Mouse (Mus musculus): ENCODE results near the gene Smim6. TPM values are rescaled to one million over a fixed set of nuclear protein-coding genes. Genes with fewer than 3 reads are reported as not detected.
A peak's percentile ranks its signal among the peaks of the same experiment; 100 is the strongest.

Smim6 gene
- total and polyA plus RNA-seq, 3 experiments, result 0.29 TPM; not detected in 2

- Histone ChIP-seq H3K4me3 (no peak overlapping the region), H3K4me1 (ENCODE audit: control insufficient read depth, insufficient read depth, low read length) (peaks cover 9% of the 10 kb centered on the region), H3K9ac (ENCODE audit: low read depth, low read length) (no peak overlapping the region), H3K27ac (no peak overlapping the region), H3K36me3 (ENCODE audit: control insufficient read depth, insufficient read depth, low read length) (no peaks in the 10 kb centered on the region), H3K27me3 (ENCODE audit: control insufficient read depth, insufficient read depth, low read length) (no peaks in the 10 kb centered on the region), H3K79me2 (replicated peaks; ENCODE audit: control insufficient read depth, insufficient read depth, low read length) (no peaks in the 10 kb centered on the region)
- intact Hi-C loops (cut with DNase I), result loop anchor here (2.0 kb wide), 1 partner anchor 22 kb away; no protein-coding TSS in a partner anchor
- 82% methylated on average over 7 of the region's 7 CpGs for WGBS
- DNase-seq, result no peak
- no peak for TF ChIP-seq CTCF (IDR thresholded peaks at IDR 0.05)
- no peak for TF ChIP-seq EP300 (IDR thresholded peaks at IDR 0.05; ENCODE audit: insufficient read depth, low read depth, low read length)
- no peak for TF ChIP-seq POLR2A (IDR thresholded peaks at IDR 0.05; ENCODE audit: insufficient read depth, low read depth, low read length)
Observed at GRCm38 (mm10) chr11:115898446-115898845, 13.4 kb upstream of the Smim6 start.

- DNase-seq, result peak; percentile 33 to 39
- Histone ChIP-seq H3K36me3 (ENCODE audit: control insufficient read depth, insufficient read depth, low read length) (no peaks in the 10 kb centered on the region), H3K79me2 (replicated peaks; ENCODE audit: control insufficient read depth, insufficient read depth, low read length) (no peaks in the 10 kb centered on the region), H3K27me3 (ENCODE audit: control insufficient read depth, insufficient read depth, low read length) (no peaks in the 10 kb centered on the region), H3K9ac (ENCODE audit: low read depth, low read length) (no peak overlapping the region), H3K4me3 (no peak overlapping the region), H3K4me1 (ENCODE audit: control insufficient read depth, insufficient read depth, low read length) (peaks cover 12% of the 10 kb centered on the region), H3K27ac (peak overlapping the region; percentile 88; the same call in 1 of the 2 replicates)
- intact Hi-C loops (cut with DNase I), result loop anchor here (2.0 kb wide), 1 partner anchor 22 kb away; no protein-coding TSS in a partner anchor
- 18% methylated on average over 4 of the region's 4 CpGs for WGBS
- TF ChIP-seq CTCF (IDR thresholded peaks at IDR 0.05), result peak; percentile 74
- TF ChIP-seq POLR2A (IDR thresholded peaks at IDR 0.05; ENCODE audit: insufficient read depth, low read depth, low read length), result no peak
Observed at GRCm38 (mm10) chr11:115898886-115899285, 12.9 kb upstream of the Smim6 start.

- H3K4me1 ChIP-seq (ENCODE audit: control insufficient read depth, insufficient read depth, low read length), result peaks cover 15% of the 10 kb centered on the region
- 0 out of 2 replicates have a peak, but pooled peaks have one; percentile 71 for TF ChIP-seq EP300 (IDR thresholded peaks at IDR 0.05; ENCODE audit: insufficient read depth, low read depth, low read length)
- peak; percentile 34 for TF ChIP-seq CTCF (IDR thresholded peaks at IDR 0.05)
- peak; percentile 92 for TF ChIP-seq POLR2A (IDR thresholded peaks at IDR 0.05; ENCODE audit: insufficient read depth, low read depth, low read length)
- no peaks in the 10 kb centered on the region for H3K27me3 ChIP-seq (ENCODE audit: control insufficient read depth, insufficient read depth, low read length)
- DNase-seq, result peak; percentile 62 to 80
- H3K36me3 ChIP-seq (ENCODE audit: control insufficient read depth, insufficient read depth, low read length), result no peaks in the 10 kb centered on the region; the same call in 1 of the 2 replicates
- H3K4me3 ChIP-seq, result peak within 1 kb of the TSS; percentile 48
- H3K79me2 ChIP-seq (replicated peaks; ENCODE audit: control insufficient read depth, insufficient read depth, low read length), result no peaks in the 10 kb centered on the region
- WGBS, result 29% methylated on average over 16 of the region's 16 CpGs
- intact Hi-C loops (cut with DNase I), result loop anchor here (2.0 kb wide), 1 partner anchor 21 kb away; no protein-coding TSS in a partner anchor
- H3K27ac ChIP-seq, result peak within 1 kb of the TSS; percentile 88
- H3K9ac ChIP-seq (ENCODE audit: low read depth, low read length), result peak within 1 kb of the TSS; percentile 65
Observed at GRCm38 (mm10) chr11:115899486-115900266, 12.1 kb upstream of the Smim6 start, which contains the start of gene Smim5. Gene Smim5 (plus strand): TSS chr11:115899966.

- Histone ChIP-seq H3K4me1 (ENCODE audit: control insufficient read depth, insufficient read depth, low read length) (peaks cover 15% of the 10 kb centered on the region), H3K27ac (peak overlapping the region; percentile 88), H3K27me3 (ENCODE audit: control insufficient read depth, insufficient read depth, low read length) (no peaks in the 10 kb centered on the region), H3K36me3 (ENCODE audit: control insufficient read depth, insufficient read depth, low read length) (no peaks in the 10 kb centered on the region; the same call in 1 of the 2 replicates), H3K9ac (ENCODE audit: low read depth, low read length) (peak overlapping the region; percentile 65), H3K79me2 (replicated peaks; ENCODE audit: control insufficient read depth, insufficient read depth, low read length) (no peaks in the 10 kb centered on the region), H3K4me3 (peak overlapping the region; percentile 48)
- intact Hi-C loops (cut with DNase I), result no loop called here
- peak; percentile 36 to 37 for DNase-seq
- 45% methylated on average over 8 of the region's 8 CpGs for WGBS
- TF ChIP-seq POLR2A (IDR thresholded peaks at IDR 0.05; ENCODE audit: insufficient read depth, low read depth, low read length) (no peak; the same call in 1 of the 2 replicates), CTCF (IDR thresholded peaks at IDR 0.05) (no peak), EP300 (IDR thresholded peaks at IDR 0.05; ENCODE audit: insufficient read depth, low read depth, low read length) (no peak)
Observed at GRCm38 (mm10) chr11:115900561-115901337, 11.1 kb upstream of the Smim6 start.

- 59% methylated on average over 9 of the region's 9 CpGs for WGBS
- H3K27ac ChIP-seq, result peak overlapping the region; percentile 88
- peaks cover 15% of the 10 kb centered on the region for H3K4me1 ChIP-seq (ENCODE audit: control insufficient read depth, insufficient read depth, low read length)
Observed at GRCm38 (mm10) chr11:115901338-115902161, 10.3 kb upstream of the Smim6 start.

More at GRCm38 (mm10) chr11:115901338-115902161, 10.3 kb upstream of the Smim6 start:
- H3K4me3 ChIP-seq, result peak overlapping the region; percentile 48
- peak overlapping the region; percentile 39 for H3K9ac ChIP-seq (ENCODE audit: low read depth, low read length)
- no peaks in the 10 kb centered on the region for H3K27me3 ChIP-seq (ENCODE audit: control insufficient read depth, insufficient read depth, low read length)
- DNase-seq, result no peak
- no peaks in the 10 kb centered on the region; the same call in 1 of the 2 replicates for H3K36me3 ChIP-seq (ENCODE audit: control insufficient read depth, insufficient read depth, low read length)
- TF ChIP-seq CTCF (IDR thresholded peaks at IDR 0.05) (no peak), EP300 (IDR thresholded peaks at IDR 0.05; ENCODE audit: insufficient read depth, low read depth, low read length) (no peak), POLR2A (IDR thresholded peaks at IDR 0.05; ENCODE audit: insufficient read depth, low read depth, low read length) (no peak; the same call in 1 of the 2 replicates)
- H3K79me2 ChIP-seq (replicated peaks; ENCODE audit: control insufficient read depth, insufficient read depth, low read length), result no peaks in the 10 kb centered on the region
- intact Hi-C loops (cut with DNase I), result no loop called here
